Mouse (Mus musculus): ENCODE results near the gene Txnip.

DNA sequence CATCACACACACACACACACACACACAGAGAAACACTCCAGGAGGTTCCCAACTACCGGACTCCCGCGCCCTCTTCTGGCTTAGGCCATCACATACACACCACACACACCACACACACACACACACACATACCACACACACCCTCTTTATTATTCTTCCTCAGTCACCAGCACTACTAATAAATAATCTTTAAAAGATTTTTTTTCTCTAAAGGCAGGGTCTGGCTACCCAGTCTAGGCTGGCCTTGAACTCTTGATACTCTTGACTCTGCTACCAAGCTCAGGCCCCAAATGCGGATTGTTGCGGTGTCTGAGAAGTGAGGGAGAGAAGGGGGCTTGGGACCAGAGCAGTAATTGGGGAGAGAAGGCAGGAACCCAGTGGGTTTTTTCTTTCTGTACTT lies 37.1 kb downstream of the Txnip start:
- TF ChIP-seq CTCF (IDR thresholded peaks at IDR 0.05; ENCODE audit: borderline replicate concordance, control insufficient read depth, extremely low read depth, insufficient read depth, low read length, poor library complexity) (no peak), POLR2A (IDR thresholded peaks at IDR 0.05; ENCODE audit: control insufficient read depth, extremely low read depth, insufficient read depth, low read length, poor library complexity) (no peak)
